Mouse (Mus musculus) bone marrow, adult 2 months (tissue): ENCODE data around the gene Fam110a.

Experiments used
- CTCF ChIP-seq: fragments of 200-500 bp; IDR thresholded peaks from 2 replicates; pipeline ENCODE4 v1.5.1; 2011; ENCODE audit warnings: low read length, control low read depth; ENCODE audit not compliant: control insufficient read depth, insufficient read depth
- POLR2A ChIP-seq: fragments of 200-500 bp; IDR thresholded peaks from 2 replicates; pipeline ENCODE4 v1.6.1; 2011; ENCODE audit warnings: low read depth, mild to moderate bottlenecking, control low read depth, low read length, borderline replicate concordance; ENCODE audit not compliant: control insufficient read depth

- TF ChIP-seq POLR2A (no peak), CTCF (no peak)
Measured at GRCm38 (mm10) chr2:151978494-151978893, 1.5 kb downstream of the Fam110a start.
